ENCODE assay signal across 17 mouse cellular contexts in the genomic region with DNA sequence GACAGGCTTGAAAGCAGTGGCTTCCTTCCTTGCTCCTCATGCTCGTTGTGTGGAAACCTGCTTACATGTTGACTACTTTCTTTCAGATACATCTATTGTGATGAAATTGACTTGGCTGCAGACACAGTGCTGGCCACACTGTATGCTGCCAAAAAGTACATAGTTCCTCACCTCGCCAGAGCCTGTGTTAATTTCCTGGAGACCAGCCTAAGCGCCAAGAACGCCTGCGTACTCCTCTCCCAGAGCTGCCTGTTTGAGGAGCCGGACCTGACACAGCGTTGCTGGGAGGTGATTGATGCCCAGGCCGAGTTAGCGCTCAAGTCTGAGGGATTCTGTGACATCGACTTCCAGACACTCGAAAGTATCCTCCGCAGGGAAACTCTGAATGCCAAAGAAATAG. TPM values are rescaled to one million over a fixed set of nuclear protein-coding genes. Genes with fewer than 3 reads are reported as not detected.
DNase-seq lines count a peak whose midpoint lies in the region; ATAC-seq and TF ChIP-seq lines count a peak whose summit lies in the region.
"Had no signal": no experiment of that assay in that cellular context is flagged by ENCODE, and none has a peak within 500 bp of the region (broad histone marks: within the 10 kb centered on the region; RNA-seq: fewer than 3 reads in every experiment).

No protein-coding gene starts in this region.

- ATAC-seq in heart, embryonic 11.5 days (replicated peaks; ENCODE audit: insufficient number of reproducible peaks, low FRiP score, low TSS enrichment): no peak
- ATAC-seq in kidney, embryonic 14.5 days (ENCODE audit: low FRiP score, low TSS enrichment): no peak
- ATAC-seq: forebrain, embryonic 15.5 days; midbrain, embryonic 15.5 days had no signal

- WGBS in heart, embryonic 11.5 days (ENCODE audit: insufficient replicate concordance): 87% methylated on average over 12 of the region's 12 CpGs
- WGBS in lung, adult 2 months: 51% methylated on average over 12 of the region's 12 CpGs
- 89% methylated on average over 12 of the region's 12 CpGs for WGBS in kidney, embryonic 14.5 days

- no peak overlapping the region for H3K27ac ChIP-seq in heart, embryonic 11.5 days (ENCODE audit: low read depth, low read length)
- H3K27ac ChIP-seq in kidney, embryonic 14.5 days (ENCODE audit: low read depth, low read length): no peak overlapping the region
- H3K27ac ChIP-seq: forebrain, embryonic 15.5 days; hindbrain, embryonic 14.5 days; kidney, embryonic 15.5 days; macrophage; midbrain, embryonic 15.5 days; neural tube, embryonic 12.5 days had no signal

- no peak for TF ChIP-seq POLR2A in lung, adult 2 months (IDR thresholded peaks at IDR 0.05; ENCODE audit: borderline replicate concordance, extremely low read depth, low read depth, low read length)

- no peak overlapping the region for H3K9ac ChIP-seq in heart, embryonic 11.5 days (ENCODE audit: low read depth, low read length)
- H3K9ac ChIP-seq in kidney, embryonic 14.5 days (ENCODE audit: low read depth, low read length): no peak overlapping the region
- H3K9ac ChIP-seq: forebrain, embryonic 15.5 days; hindbrain, embryonic 14.5 days; kidney, embryonic 15.5 days; midbrain, embryonic 15.5 days; neural tube, embryonic 12.5 days had no signal

- H3K9me3 ChIP-seq in heart, embryonic 11.5 days (replicated peaks; ENCODE audit: control insufficient read depth, low read length): no peaks in the 10 kb centered on the region
- no peaks in the 10 kb centered on the region for H3K9me3 ChIP-seq in kidney, embryonic 14.5 days (ENCODE audit: control insufficient read depth, low read length)
- H3K9me3 ChIP-seq: forebrain, embryonic 15.5 days; kidney, embryonic 15.5 days; midbrain, embryonic 15.5 days; neural tube, embryonic 12.5 days had no signal

- no peak for TF ChIP-seq CTCF in lung, adult 2 months (IDR thresholded peaks at IDR 0.05; ENCODE audit: insufficient read depth, low read length)

- peak; percentile 64 to 76 for DNase-seq in heart, adult 18-20 months
- DNase-seq in lung, adult 18-20 months: peak; percentile 45 to 57
- no peak for DNase-seq in lung, adult 2 months
- peak; percentile 74 to 85 for DNase-seq in cerebellum, adult 18-20 months
- peak; percentile 63 to 69 for DNase-seq in cerebellum, postnatal 36 days
- no peak for DNase-seq in right cerebral cortex, postnatal 4 days
- DNase-seq: embryo, embryonic 11 days; thymus, postnatal 25 days had no signal

- no peak overlapping the region for H3K4me2 ChIP-seq in heart, embryonic 11.5 days
- H3K4me2 ChIP-seq in kidney, embryonic 14.5 days (replicated peaks; ENCODE audit: low read depth, low read length): no peak overlapping the region
- H3K4me2 ChIP-seq: forebrain, embryonic 15.5 days; hindbrain, embryonic 14.5 days; kidney, embryonic 15.5 days; liver, embryonic 11.5 days; midbrain, embryonic 15.5 days; neural tube, embryonic 12.5 days had no signal

- peaks cover 7% of the 10 kb centered on the region; the same call in 1 of the 2 replicates for H3K4me1 ChIP-seq in heart, embryonic 11.5 days (ENCODE audit: control insufficient read depth, insufficient read depth, low read length)
- H3K4me1 ChIP-seq in lung, adult 2 months (ENCODE audit: control insufficient read depth, insufficient read depth, low read length): peaks cover 4% of the 10 kb centered on the region; the same call in 1 of the 2 replicates
- H3K4me1 ChIP-seq in kidney, embryonic 14.5 days (ENCODE audit: control insufficient read depth, insufficient read depth, low read length): peaks cover 13% of the 10 kb centered on the region

- peaks cover 17% of the 10 kb centered on the region for H3K36me3 ChIP-seq in heart, embryonic 11.5 days (ENCODE audit: control insufficient read depth, insufficient read depth, low read length)
- H3K36me3 ChIP-seq in kidney, embryonic 14.5 days (ENCODE audit: control insufficient read depth, insufficient read depth, low read length): peaks cover 29% of the 10 kb centered on the region

- H3K4me3 ChIP-seq in heart, embryonic 11.5 days (ENCODE audit: low read depth, low read length): no peak overlapping the region
- no peak overlapping the region for H3K4me3 ChIP-seq in lung, adult 2 months (replicated peaks; ENCODE audit: extremely low read depth, low read depth, low read length)
- H3K4me3 ChIP-seq in kidney, embryonic 14.5 days (ENCODE audit: low read length): no peak overlapping the region
- H3K4me3 ChIP-seq: forebrain, embryonic 15.5 days; kidney, embryonic 15.5 days; midbrain, embryonic 15.5 days; neural tube, embryonic 12.5 days had no signal

- H3K27me3 ChIP-seq in heart, embryonic 11.5 days (ENCODE audit: control insufficient read depth, insufficient read depth, low read length): no peaks in the 10 kb centered on the region
- no peaks in the 10 kb centered on the region for H3K27me3 ChIP-seq in kidney, embryonic 14.5 days (ENCODE audit: control insufficient read depth, insufficient read depth, low read length)
- H3K27me3 ChIP-seq: forebrain, embryonic 15.5 days; kidney, embryonic 15.5 days; midbrain, embryonic 15.5 days; neural tube, embryonic 12.5 days had no signal

RNA-seq across cellular contexts. Expression of gene Btbd3, which starts 27.0 kb away (rescaled TPM):
- total RNA-seq in heart, adult 18-20 months (2021): 10 to 100 TPM; 14.6 to 15.9 TPM
- polyA plus RNA-seq in heart, embryonic 11.5 days (2014; fragmentation: Nextera tagmentation; extraction: Ambion mirVana): 10.5 and 11.8 TPM in 2 replicates
- 18.5 and 27.9 TPM in 2 replicates for polyA plus RNA-seq in lung, adult 2 months (2012; rRNA removed)
- polyA plus RNA-seq in kidney, embryonic 14.5 days (2014; fragmentation: Nextera tagmentation; extraction: Ambion mirVana): 18.4 and 21.2 TPM in 2 replicates

Comparison
In these comparisons a context has a peak if more than half of its experiments do, and no peak if none do; other contexts are left out.
1. DNase-seq: peak in heart, adult 18-20 months (2 of 2), lung, adult 18-20 months (2 of 2), cerebellum, adult 18-20 months (2 of 2) and cerebellum, postnatal 36 days (2 of 2); none in lung, adult 2 months (single experiment) and right cerebral cortex, postnatal 4 days (single experiment).